Mouse (Mus musculus): Measurements from ENCODE around the gene Gabbr2.
A peak's percentile ranks its signal among the peaks of the same experiment; 100 is the strongest.

Gene Gabbr2

DNA sequence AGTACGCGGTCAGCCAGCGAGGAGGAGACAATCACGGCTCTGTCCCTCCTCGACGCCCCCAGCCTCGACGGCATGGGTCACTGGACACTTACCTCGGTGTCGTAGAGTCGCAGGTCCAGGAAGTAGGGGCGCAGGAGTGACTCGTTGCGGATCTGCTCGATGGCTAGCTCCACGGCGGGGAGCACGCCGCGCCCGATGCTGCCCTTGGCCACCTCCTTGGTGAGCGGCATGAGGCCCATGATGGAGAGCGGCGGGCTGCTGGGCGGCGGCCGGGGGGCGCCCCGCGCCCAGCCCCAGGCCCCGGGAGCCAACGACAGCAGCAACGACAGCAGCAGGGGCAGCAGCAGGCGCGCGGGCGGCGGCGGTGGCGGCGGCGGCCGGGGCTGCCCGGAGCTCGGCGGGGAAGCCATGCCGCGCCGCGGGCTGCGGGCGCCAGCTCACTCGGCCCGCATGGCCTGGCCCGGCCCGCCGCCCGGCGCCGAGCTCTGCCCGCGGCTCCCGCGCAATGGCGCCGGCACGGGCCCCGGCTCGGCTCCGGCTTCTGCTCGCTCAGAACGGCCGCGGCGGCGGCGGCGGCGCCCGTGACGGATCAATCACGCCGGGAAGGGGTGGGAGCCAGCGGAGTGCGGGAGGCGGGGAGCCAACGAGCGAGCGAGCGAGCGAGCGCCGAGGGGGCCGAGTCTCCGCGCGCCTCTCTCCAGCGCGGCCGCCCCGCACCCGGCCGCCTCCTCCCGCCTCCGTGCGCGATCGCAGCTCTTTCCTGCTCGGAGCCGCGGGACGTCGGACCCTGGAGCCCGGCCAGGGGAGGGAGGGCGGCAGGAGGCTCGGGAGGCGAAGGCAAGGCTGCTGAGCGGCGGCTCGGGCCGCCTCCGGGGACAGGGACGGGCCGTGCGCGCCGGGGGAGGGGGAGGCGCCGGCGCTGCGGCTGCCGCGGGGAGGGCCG is at the start of gene Gabbr2:
TSS of gene Gabbr2 (minus strand) at position 858 of the 943 bp plus-strand sequence.
- DNase-seq (ENCODE audit: low spot score) = no peak

- no peak for DNase-seq (ENCODE audit: low spot score)
Measured at GRCm38 (mm10) chr4:47039586-47039985, 47.9 kb upstream of the Gabbr2 start.

DNA sequence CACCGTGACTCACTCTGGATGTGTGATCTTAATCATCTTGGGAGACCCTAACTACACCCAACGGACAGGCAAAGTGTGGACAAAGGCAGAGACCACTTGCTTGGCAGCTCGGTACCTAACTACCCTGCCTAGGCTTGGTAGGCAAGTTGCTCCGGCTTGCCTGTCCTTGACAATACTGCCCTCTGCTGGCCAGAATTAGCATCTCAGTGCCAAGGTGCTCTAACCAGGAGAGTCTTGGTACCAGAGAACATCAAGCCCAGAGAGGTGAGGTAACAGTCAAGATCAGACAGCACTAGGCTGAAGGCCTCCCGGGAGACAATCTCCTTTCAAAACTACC is 45.6 kb upstream of the Gabbr2 start:
- DNase-seq (ENCODE audit: low spot score) = peak; percentile 88

GRCm38 (mm10) chr4:47036486-47037320 is 45.0 kb upstream of the Gabbr2 start:
- no peak for DNase-seq (ENCODE audit: low spot score)

GRCm38 (mm10) chr4:47035536-47035935 is 43.9 kb upstream of the Gabbr2 start:
- DNase-seq (ENCODE audit: low spot score) = no peak

- no peak for DNase-seq (ENCODE audit: low spot score)
Measured at GRCm38 (mm10) chr4:47032171-47032570, 40.5 kb upstream of the Gabbr2 start.

GRCm38 (mm10) chr4:47028791-47029190 is 37.1 kb upstream of the Gabbr2 start:
- DNase-seq (ENCODE audit: low spot score) = no peak

- no peak for DNase-seq (ENCODE audit: low spot score)
Measured at GRCm38 (mm10) chr4:47023949-47024348, 32.3 kb upstream of the Gabbr2 start.

- no peak for DNase-seq (ENCODE audit: low spot score)
Measured at GRCm38 (mm10) chr4:47022804-47023603, 31.3 kb upstream of the Gabbr2 start.

DNA sequence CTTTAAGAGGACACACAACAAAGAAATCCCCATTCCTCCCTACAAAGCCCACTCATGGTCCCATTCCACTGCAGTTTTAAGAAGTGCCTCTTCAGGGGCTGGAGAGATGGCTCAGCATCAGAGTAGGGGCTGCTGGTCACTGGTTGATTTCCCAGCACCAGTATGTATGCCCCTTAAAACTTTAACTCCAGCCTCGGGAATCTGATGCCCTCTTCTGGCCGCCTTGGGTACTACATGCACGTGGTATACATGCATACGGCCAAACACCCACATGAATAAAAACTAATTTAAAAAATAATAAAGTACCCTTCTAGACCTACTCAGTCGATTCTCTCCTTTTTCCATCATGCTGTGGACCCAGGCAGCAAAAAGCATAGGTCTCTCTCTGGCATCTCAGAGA is 28.9 kb upstream of the Gabbr2 start:
- peak; percentile 85 for DNase-seq (ENCODE audit: low spot score)

DNA sequence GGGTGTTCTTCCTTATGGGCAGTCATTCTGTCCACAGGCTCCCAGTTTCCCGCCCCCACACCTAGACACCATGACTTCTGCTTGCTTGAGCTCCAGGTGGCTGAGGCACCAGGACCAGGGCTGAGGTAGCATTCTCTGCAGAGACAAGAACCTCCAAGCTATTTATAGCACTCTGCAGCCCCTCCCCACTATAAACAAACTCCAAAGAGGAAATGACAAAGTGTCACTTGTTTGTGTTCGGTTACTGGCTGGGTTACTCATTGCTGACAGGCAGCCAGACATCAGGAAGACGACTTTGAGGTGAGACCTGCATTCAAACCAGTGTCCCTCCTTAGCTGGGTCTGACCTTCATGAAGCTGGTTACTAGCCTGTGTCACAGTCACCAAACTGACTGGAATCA is 23.5 kb upstream of the Gabbr2 start:
- no peak for DNase-seq (ENCODE audit: low spot score)

DNA sequence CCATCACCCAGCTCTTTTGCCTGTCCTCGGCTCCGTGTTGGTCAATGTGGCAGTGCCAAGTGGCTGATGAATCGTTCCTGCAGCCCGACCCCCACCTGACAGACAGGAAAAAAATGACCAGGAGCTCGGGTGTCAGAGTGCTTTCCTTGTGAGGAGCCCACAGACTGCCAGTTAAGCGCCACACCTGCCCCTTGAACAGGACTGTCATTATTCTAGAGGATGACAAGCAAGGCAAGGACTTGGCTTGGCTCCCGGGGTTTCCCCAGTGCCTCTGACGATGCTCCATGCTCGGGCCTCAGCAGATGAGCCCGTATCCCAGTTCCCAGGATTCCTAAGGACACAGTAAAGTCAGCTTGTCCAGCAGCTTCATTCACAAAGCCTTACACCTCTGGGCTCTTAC is 20.8 kb upstream of the Gabbr2 start:
- no peak for DNase-seq (ENCODE audit: low spot score)

- no peak for DNase-seq (ENCODE audit: low spot score)
Measured at GRCm38 (mm10) chr4:47010400-47011231, 18.9 kb upstream of the Gabbr2 start.

DNA sequence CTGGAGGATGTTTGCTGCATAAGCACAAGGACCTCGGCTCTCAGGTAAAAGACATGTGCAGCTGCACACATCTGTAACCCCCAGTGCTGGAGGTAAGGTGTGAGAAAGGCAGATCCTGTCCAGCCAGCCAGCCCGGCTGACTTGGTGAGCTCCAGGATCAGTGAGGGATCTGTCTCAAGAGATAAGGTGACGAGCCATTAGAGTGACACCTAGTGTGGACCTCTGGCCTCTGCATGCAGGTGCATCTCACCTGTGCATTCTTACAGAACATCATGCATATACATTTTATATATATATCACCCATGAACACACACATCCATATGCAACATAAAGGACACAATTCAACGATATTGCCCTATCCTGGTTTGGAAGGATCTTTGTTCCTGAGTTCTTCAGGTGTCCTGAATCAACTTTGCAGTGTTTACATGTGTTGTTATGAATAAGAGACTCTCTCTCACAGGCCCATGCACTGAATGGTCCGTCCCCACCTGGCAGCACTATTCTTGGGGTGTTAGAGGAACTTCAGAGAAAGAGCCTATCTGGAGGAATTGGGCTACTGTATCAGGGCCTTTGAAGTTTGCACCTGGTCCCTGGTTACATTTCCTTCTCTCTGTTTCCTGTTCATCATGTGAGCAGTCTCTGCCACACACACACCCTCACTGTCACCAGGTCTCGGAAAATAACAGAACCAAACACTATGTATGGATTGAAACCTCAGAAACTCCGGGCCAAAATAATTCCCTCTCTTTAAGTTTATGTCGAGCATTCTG is 9.1 kb upstream of the Gabbr2 start:
- no peak for DNase-seq (ENCODE audit: low spot score)

DNA sequence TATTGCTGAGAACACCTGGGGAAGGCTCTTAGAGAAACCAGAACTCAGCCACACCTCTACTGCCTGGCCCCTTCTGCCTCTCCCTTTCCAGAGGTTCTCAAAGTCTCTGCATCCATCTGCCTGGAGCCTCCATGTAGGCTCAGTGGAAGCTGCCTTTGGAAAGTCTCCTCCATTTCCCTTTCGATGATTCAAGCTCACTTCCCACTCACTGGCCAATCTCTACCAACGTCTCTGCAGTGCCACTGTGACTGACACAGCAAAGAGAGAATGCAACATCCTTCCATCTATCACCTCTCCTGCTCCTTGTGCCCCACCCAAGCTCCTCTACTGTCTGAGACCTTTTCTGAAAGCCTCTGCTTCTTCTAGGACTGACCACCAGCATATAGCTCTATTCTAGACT is 6.3 kb upstream of the Gabbr2 start:
- no peak for DNase-seq (ENCODE audit: low spot score)

DNA sequence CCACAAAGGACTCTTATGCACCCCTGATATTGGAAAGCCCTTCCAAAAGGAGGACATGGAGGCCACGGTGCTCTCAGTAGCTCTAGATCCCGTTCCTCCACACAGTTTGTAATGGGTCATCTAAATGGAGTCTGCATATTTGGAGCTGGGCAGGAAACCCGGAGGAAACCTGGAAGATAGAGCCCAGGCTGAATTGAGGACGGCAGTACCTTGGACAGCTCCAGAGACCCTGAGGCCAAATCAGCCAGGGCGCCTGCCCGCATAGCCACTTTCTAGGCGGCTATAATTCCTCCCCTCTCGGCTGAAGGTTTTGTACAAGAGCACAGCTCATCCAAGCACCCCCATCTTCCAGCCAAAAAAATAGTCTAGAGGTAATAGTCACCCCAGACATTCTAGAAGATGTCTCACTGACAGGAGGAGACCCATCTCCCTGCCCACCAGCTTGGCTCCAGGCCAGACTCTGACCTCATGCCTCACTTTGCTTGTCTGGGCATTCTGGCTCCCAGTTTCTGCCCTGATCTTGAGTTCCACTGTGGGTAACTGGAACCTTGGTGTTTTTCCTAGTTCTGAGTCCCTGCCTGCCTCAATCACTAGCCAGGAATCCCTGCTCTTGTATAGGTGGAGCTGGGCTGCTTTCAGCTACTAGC is 1.3 kb upstream of the Gabbr2 start:
- DNase-seq (ENCODE audit: low spot score) = peak; percentile 81

- no peak for DNase-seq (ENCODE audit: low spot score)
Measured at GRCm38 (mm10) chr4:46991959-46992316, 265 bp upstream of the Gabbr2 start.

DNA sequence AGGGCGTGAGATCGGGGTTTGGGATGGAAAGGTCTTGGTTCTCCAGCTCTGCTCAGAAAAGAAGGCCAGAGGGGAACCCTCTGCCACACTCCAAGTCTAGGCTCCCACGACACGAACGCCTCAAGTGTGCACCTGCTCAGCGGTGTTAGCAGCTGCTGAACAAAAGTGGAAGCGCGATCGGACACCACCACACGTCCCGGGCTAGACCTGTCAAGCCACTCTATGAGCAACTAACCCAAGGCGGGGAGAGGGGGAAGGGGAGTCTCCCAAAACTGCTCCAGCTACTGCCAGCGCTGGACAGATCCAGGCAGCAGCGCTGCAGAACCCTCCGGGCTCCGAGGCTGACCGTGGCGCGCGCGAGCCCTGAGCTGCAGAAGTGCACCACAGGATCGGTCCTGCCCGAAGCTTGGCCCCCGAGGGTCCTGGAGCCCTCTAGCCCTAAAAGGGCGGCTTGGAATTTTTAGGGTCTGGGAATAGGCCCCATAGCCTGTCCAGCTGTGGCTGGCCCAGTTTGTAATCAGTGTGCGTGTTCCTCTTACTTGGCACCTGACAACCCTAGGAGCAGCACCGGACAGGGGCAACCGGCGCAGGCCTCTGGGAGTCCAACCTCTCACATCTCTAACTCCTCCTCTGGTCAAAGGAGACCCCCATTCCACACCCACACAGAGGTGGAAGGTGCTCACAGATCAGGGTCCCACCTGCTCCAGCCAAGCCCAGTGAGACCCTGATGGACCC is 1.2 kb downstream of the Gabbr2 start:
- DNase-seq (ENCODE audit: low spot score) = no peak

GRCm38 (mm10) chr4:46989842-46990241 is 1.8 kb downstream of the Gabbr2 start:
- no peak for DNase-seq (ENCODE audit: low spot score)

Data from testis, postnatal 10 days (tissue).